ENCODE assay signal across 8 mouse cellular contexts in genomic region chr3:67463001-67463400, GRCm38 (mm10). TPM values are rescaled to one million over a fixed set of nuclear protein-coding genes. Genes with fewer than 3 reads are reported as not detected.
DNase-seq lines count a peak whose midpoint lies in the region; ATAC-seq and TF ChIP-seq lines count a peak whose summit lies in the region.

No protein-coding gene starts in this region.

- H3K27ac ChIP-seq in heart, embryonic 13.5 days (replicated peaks) = peak overlapping the region; percentile 84
- H3K27ac ChIP-seq in ES-Bruce4 (ENCODE audit: insufficient read depth, low read length) = no peak overlapping the region
- no peak overlapping the region for H3K27ac ChIP-seq in forebrain, embryonic 12.5 days
- H3K27ac ChIP-seq in liver, embryonic 13.5 days = peak overlapping the region; percentile 32; the same call in 1 of the 2 replicates

- no peaks in the 10 kb centered on the region for H3K27me3 ChIP-seq in heart, embryonic 13.5 days (replicated peaks)
- no peaks in the 10 kb centered on the region for H3K27me3 ChIP-seq in ES-Bruce4 (ENCODE audit: control insufficient read depth, insufficient read depth, low read length, poor library complexity, severe bottlenecking)
- 0 out of 2 replicates have a peak, but pooled peaks cover 4% of the 10 kb centered on the region for H3K27me3 ChIP-seq in forebrain, embryonic 12.5 days
- H3K27me3 ChIP-seq in liver, embryonic 13.5 days = no peaks in the 10 kb centered on the region

- H3K4me2 ChIP-seq in heart, embryonic 13.5 days = peak overlapping the region; percentile 88
- H3K4me2 ChIP-seq in forebrain, embryonic 12.5 days = peak overlapping the region; percentile 86
- peak overlapping the region; percentile 89 for H3K4me2 ChIP-seq in liver, embryonic 13.5 days

- peak overlapping the region; percentile 74 for H3K4me3 ChIP-seq in heart, embryonic 13.5 days
- H3K4me3 ChIP-seq in ES-Bruce4 (ENCODE audit: low read depth, low read length) = 0 out of 2 replicates have a peak overlapping the region, but pooled peaks have one; percentile 15
- H3K4me3 ChIP-seq in forebrain, embryonic 12.5 days (replicated peaks) = peak overlapping the region; percentile 61
- H3K4me3 ChIP-seq in liver, embryonic 13.5 days (replicated peaks) = peak overlapping the region; percentile 63

- H3K9me3 ChIP-seq in heart, embryonic 13.5 days = no peaks in the 10 kb centered on the region
- no peaks in the 10 kb centered on the region for H3K9me3 ChIP-seq in ES-Bruce4 (replicated peaks; ENCODE audit: control insufficient read depth, insufficient read depth, low read length, poor library complexity, severe bottlenecking)
- no peaks in the 10 kb centered on the region for H3K9me3 ChIP-seq in forebrain, embryonic 12.5 days
- no peaks in the 10 kb centered on the region for H3K9me3 ChIP-seq in liver, embryonic 13.5 days (replicated peaks)

- H3K36me3 ChIP-seq in heart, embryonic 13.5 days = peaks cover 49% of the 10 kb centered on the region
- H3K36me3 ChIP-seq in ES-Bruce4 (ENCODE audit: control insufficient read depth, insufficient read depth, low read length, poor library complexity, severe bottlenecking) = peaks cover 14% of the 10 kb centered on the region
- peaks cover 20% of the 10 kb centered on the region for H3K36me3 ChIP-seq in forebrain, embryonic 12.5 days (replicated peaks)
- peaks cover 37% of the 10 kb centered on the region for H3K36me3 ChIP-seq in liver, embryonic 13.5 days

- TF ChIP-seq POLR2A in ES-Bruce4 (IDR thresholded peaks at IDR 0.05; ENCODE audit: insufficient read depth, low read length) = no peak

- peaks cover 25% of the 10 kb centered on the region for H3K4me1 ChIP-seq in heart, embryonic 13.5 days
- no peaks in the 10 kb centered on the region for H3K4me1 ChIP-seq in ES-Bruce4 (ENCODE audit: control insufficient read depth, insufficient read depth, low read length)
- H3K4me1 ChIP-seq in forebrain, embryonic 12.5 days = peaks cover 28% of the 10 kb centered on the region
- H3K4me1 ChIP-seq in liver, embryonic 13.5 days (replicated peaks) = peaks cover 20% of the 10 kb centered on the region

- WGBS in heart, embryonic 13.5 days = 1% methylated on average over 12 of the region's 12 CpGs
- WGBS in forebrain, embryonic 12.5 days = 5% methylated on average over 12 of the region's 12 CpGs
- WGBS in liver, embryonic 13.5 days (ENCODE audit: insufficient replicate concordance) = 5% methylated on average over 12 of the region's 12 CpGs

- no peak for TF ChIP-seq CTCF in ES-Bruce4 (IDR thresholded peaks at IDR 0.05; ENCODE audit: low read depth, low read length)

- H3K9ac ChIP-seq in heart, embryonic 13.5 days = peak overlapping the region; percentile 87
- peak overlapping the region; percentile 50 for H3K9ac ChIP-seq in ES-Bruce4 (ENCODE audit: low read depth, poor library complexity, severe bottlenecking)
- peak overlapping the region; percentile 70 for H3K9ac ChIP-seq in forebrain, embryonic 12.5 days
- peak overlapping the region; percentile 72 for H3K9ac ChIP-seq in liver, embryonic 13.5 days

- no peak for ATAC-seq in heart, embryonic 13.5 days (ENCODE audit: extremely low read depth, insufficient number of reproducible peaks, low FRiP score, low TSS enrichment)
- no peak for ATAC-seq in forebrain, embryonic 12.5 days (ENCODE audit: low FRiP score)
- ATAC-seq in liver, embryonic 13.5 days (ENCODE audit: low read depth) = no peak

- DNase-seq in heart, postnatal 4 days = no peak
- DNase-seq in liver, embryonic 13.5 days = no peak
- DNase-seq in thymus, postnatal 0 days (ENCODE audit: low spot score) = peak; percentile 35
- DNase-seq in frontal cortex, postnatal 36 days (ENCODE audit: low spot score in 2 of 2) = no peak
- no peak for DNase-seq in layer of hippocampus, adult 18-20 months (ENCODE audit: low spot score in 2 of 2)

- no peak for TF ChIP-seq EP300 in ES-Bruce4 (IDR thresholded peaks at IDR 0.05; ENCODE audit: insufficient read depth, low read depth, low read length)

RNA-seq across cellular contexts. Expression of gene Lxn, which starts 0.7 kb away (rescaled TPM):
- polyA plus RNA-seq in heart, embryonic 13.5 days (2015; fragmentation: Nextera tagmentation; extraction: Ambion mirVana) = 62.4 and 64.3 TPM in 2 replicates
- 10 to 100 TPM; 23.1 to 23.4 TPM for total RNA-seq in heart, postnatal 4 days (2021)
- 10.5 and 14.2 TPM in 2 replicates for polyA plus RNA-seq in ES-Bruce4 (2011; ENCODE audit: insufficient read depth, insufficient read length, low read depth, missing spikeins)
- 57.1 and 58.2 TPM in 2 replicates for polyA plus RNA-seq in forebrain, embryonic 12.5 days (2016; fragmentation: Nextera tagmentation; extraction: Ambion mirVana)
- polyA plus RNA-seq in liver, embryonic 13.5 days (2015; fragmentation: Nextera tagmentation; extraction: Ambion mirVana) = 12.0 and 13.6 TPM in 2 replicates
- 56.5 and 66.1 TPM in 2 replicates for polyA plus RNA-seq in thymus, postnatal 0 days (2015; fragmentation: Nextera tagmentation; extraction: Ambion mirVana)
- total RNA-seq in layer of hippocampus, adult 18-20 months (2021) = 10 to 100 TPM; 45.4 to 49.6 TPM

RNA-seq across cellular contexts. Expression of gene Gfm1, which starts 33.1 kb away (rescaled TPM):
- 97.6 and 106 TPM in 2 replicates for polyA plus RNA-seq in heart, embryonic 13.5 days (2015; fragmentation: Nextera tagmentation; extraction: Ambion mirVana)
- total RNA-seq in heart, postnatal 4 days (2021) = 100 to 1,000 TPM; 188 to 203 TPM
- polyA plus RNA-seq in ES-Bruce4 (2011; ENCODE audit: insufficient read depth, insufficient read length, low read depth, missing spikeins) = 84.5 and 87.2 TPM in 2 replicates
- 39.7 and 46.3 TPM in 2 replicates for polyA plus RNA-seq in forebrain, embryonic 12.5 days (2016; fragmentation: Nextera tagmentation; extraction: Ambion mirVana)
- polyA plus RNA-seq in liver, embryonic 13.5 days (2015; fragmentation: Nextera tagmentation; extraction: Ambion mirVana) = 44.3 and 53.1 TPM in 2 replicates
- 40.1 and 44.0 TPM in 2 replicates for polyA plus RNA-seq in thymus, postnatal 0 days (2015; fragmentation: Nextera tagmentation; extraction: Ambion mirVana)
- 10 to 100 TPM; 52.1 to 57.7 TPM for total RNA-seq in layer of hippocampus, adult 18-20 months (2021)

RNA-seq across cellular contexts. Expression of gene Rarres1, which starts 52.3 kb away (rescaled TPM):
- 1.0 and 1.1 TPM in 2 replicates for polyA plus RNA-seq in heart, embryonic 13.5 days (2015; fragmentation: Nextera tagmentation; extraction: Ambion mirVana)
- total RNA-seq in heart, postnatal 4 days (2021) = 1 to 10 TPM; 1.0 TPM
- not detected in 2 replicates for polyA plus RNA-seq in ES-Bruce4 (2011; ENCODE audit: insufficient read depth, insufficient read length, low read depth, missing spikeins)
- polyA plus RNA-seq in forebrain, embryonic 12.5 days (2016; fragmentation: Nextera tagmentation; extraction: Ambion mirVana) = 0.61 and 0.74 TPM in 2 replicates
- polyA plus RNA-seq in liver, embryonic 13.5 days (2015; fragmentation: Nextera tagmentation; extraction: Ambion mirVana) = 2.0 TPM in 2 replicates
- polyA plus RNA-seq in thymus, postnatal 0 days (2015; fragmentation: Nextera tagmentation; extraction: Ambion mirVana) = 6.3 and 6.5 TPM in 2 replicates
- total RNA-seq in layer of hippocampus, adult 18-20 months (2021) = 1 to 10 TPM; 1.2 to 1.3 TPM

Comparison
In these comparisons a context has a peak if more than half of its experiments do, and no peak if none do; other contexts are left out.
1. H3K27ac ChIP-seq: peak in heart, embryonic 13.5 days (single experiment) and liver, embryonic 13.5 days (single experiment); none in ES-Bruce4 (single experiment) and forebrain, embryonic 12.5 days (single experiment).
2. H3K4me3 ChIP-seq: peak in every context shown above with its lines; median percentile 74 in heart, embryonic 13.5 days; 63 in liver, embryonic 13.5 days; 61 in forebrain, embryonic 12.5 days; 15 in ES-Bruce4.
3. Peak in every context shown above with its lines, with median percentiles within 50 percentile points of each other: H3K4me2 ChIP-seq and H3K9ac ChIP-seq.